Mouse (Mus musculus) liver, embryonic 14.5 days (tissue): ENCODE results near the gene Wdr5.

Experiments used
- CTCF ChIP-seq: IDR thresholded peaks from 2 replicates; pipeline ENCODE4 v1.5.1; 2016; ENCODE audit warnings: antibody characterized with exemption, low read depth, control low read depth
- EP300 ChIP-seq: IDR thresholded peaks from 2 replicates; pipeline ENCODE4 v1.6.1; 2016; ENCODE audit warnings: antibody characterized with exemption, low read depth

DNA sequence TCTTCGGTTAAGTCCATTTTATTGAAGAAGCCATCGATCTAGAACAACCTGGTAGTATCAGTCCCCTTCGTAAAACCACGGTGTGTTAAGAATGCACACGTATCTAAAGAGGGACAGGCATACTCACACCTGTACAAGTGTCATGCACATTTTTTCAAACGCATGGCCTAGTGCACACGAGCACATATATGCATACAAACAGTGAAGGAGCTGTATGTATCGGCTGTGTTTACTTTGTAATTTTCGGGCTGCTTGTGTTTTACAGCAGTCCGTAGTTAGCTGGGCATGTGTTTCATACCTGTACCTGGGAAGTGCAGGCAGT, 25.5 kb downstream of the Wdr5 start:
- TF ChIP-seq EP300 (no peak), CTCF (no peak)
